Mouse (Mus musculus): Measurements from ENCODE around the gene Zfp943. TPM values are rescaled to one million over a fixed set of nuclear protein-coding genes. Genes with fewer than 3 reads are reported as not detected.

The Zfp943 gene
- polyA plus RNA-seq, 1 experiment from 2014 or later = 13.8 TPM

Other genes with a start within 250 kb of the Zfp943 start
- gene Zfp229, start 231.8 kb upstream of the Zfp943 start, polyA plus RNA-seq (2014; fragmentation: Nextera tagmentation; extraction: Ambion mirVana) = 5.5 and 6.0 TPM in 2 replicates
- gene Zfp820, start 116.8 kb upstream of the Zfp943 start, polyA plus RNA-seq (2014; fragmentation: Nextera tagmentation; extraction: Ambion mirVana) = 6.6 and 7.1 TPM in 2 replicates
- 4.5 and 4.8 TPM in 2 replicates for gene Zfp995, start 52.6 kb upstream of the Zfp943 start, polyA plus RNA-seq (2014; fragmentation: Nextera tagmentation; extraction: Ambion mirVana)
- gene Zfp942, start 88 bp upstream of the Zfp943 start, polyA plus RNA-seq (2014; fragmentation: Nextera tagmentation; extraction: Ambion mirVana) = 17.3 and 17.5 TPM in 2 replicates
- 2.3 and 3.7 TPM in 2 replicates for gene Zfp947, start 203.6 kb downstream of the Zfp943 start, polyA plus RNA-seq (2014; fragmentation: Nextera tagmentation; extraction: Ambion mirVana)

All from heart, embryonic 11.5 days (tissue).